Mouse (Mus musculus) liver, embryonic 14.5 days (tissue): ENCODE results near the gene Adh6a. TPM values are rescaled to one million over a fixed set of nuclear protein-coding genes. Genes with fewer than 3 reads are reported as not detected.

Experiments used
- ATAC-seq: fragments of 200-750 bp; cut with Nextera tagmentation; 2 replicates; pipeline ENCODE4 v1.8.0; 2017; ENCODE audit warnings: moderate number of reproducible peaks, mild to moderate bottlenecking, moderate library complexity; ENCODE audit not compliant: insufficient read depth
- DNase-seq, 3 experiments: peaks; one replicate each; pipeline ENCODE4 v3.0.0-alpha.2; 2012 to 2013; ENCODE audit warnings: low read depth in 3 of 3, low spot score in 3 of 3
- H3K27ac ChIP-seq: fragments of 300-500 bp; sonication (generic); 2 replicates; pipeline ENCODE4 v1.5.1; 2014; ENCODE audit warnings: moderate library complexity, mild to moderate bottlenecking, control low read depth, inconsistent platforms
- H3K27me3 ChIP-seq: fragments of 300-500 bp; sonication (generic); 2 replicates; pipeline ENCODE4 v1.6.1; 2014; ENCODE audit warnings: mild to moderate bottlenecking, low read length, moderate library complexity; ENCODE audit not compliant: control insufficient read depth, insufficient read depth
- H3K36me3 ChIP-seq: fragments of 300-500 bp; sonication (generic); replicated peaks from 2 replicates; pipeline ENCODE4 v1.6.1; 2014; ENCODE audit warnings: low read depth; ENCODE audit not compliant: control insufficient read depth, insufficient read depth
- H3K4me1 ChIP-seq, 2 experiments: fragments of 200-500 bp in 1 of 2; fragments of 300-500 bp in 1 of 2; sonication (generic) in 1 of 2; replicated peaks; 2 replicates each; pipeline ENCODE4 v1.6.1; 2012 to 2014; ENCODE audit warnings: antibody characterized with exemption in 1 of 2, inconsistent platforms in 1 of 2, low read length in 1 of 2; ENCODE audit not compliant: control insufficient read depth in 2 of 2, insufficient read depth in 2 of 2
- H3K4me2 ChIP-seq: fragments of 300-500 bp; sonication (generic); 2 replicates; pipeline ENCODE4 v1.6.1; 2014; ENCODE audit warnings: low read depth, mild to moderate bottlenecking, control low read depth, moderate library complexity
- H3K4me3 ChIP-seq, 2 experiments: fragments of 200-500 bp in 1 of 2; fragments of 300-500 bp in 1 of 2; sonication (generic) in 1 of 2; 2 replicates each; pipeline ENCODE4 v1.5.1; 2012 to 2014; ENCODE audit warnings: low read depth in 2 of 2, low read length in 2 of 2, mild to moderate bottlenecking in 2 of 2, control low read depth in 1 of 2, inconsistent platforms in 1 of 2, moderate library complexity in 1 of 2; ENCODE audit not compliant: insufficient read depth in 1 of 2
- H3K9ac ChIP-seq: fragments of 300-500 bp; sonication (generic); replicated peaks from 2 replicates; pipeline ENCODE4 v1.6.1; 2014; ENCODE audit warnings: mild to moderate bottlenecking, control low read depth, moderate library complexity
- H3K9me3 ChIP-seq: fragments of 300-500 bp; sonication (generic); 2 replicates; pipeline ENCODE4 v1.6.1; 2016; ENCODE audit warnings: low read length, mixed read lengths; ENCODE audit not compliant: control insufficient read depth
- CTCF ChIP-seq: IDR thresholded peaks from 2 replicates; pipeline ENCODE4 v1.5.1; 2016; ENCODE audit warnings: antibody characterized with exemption, low read depth, control low read depth
- EP300 ChIP-seq: IDR thresholded peaks from 2 replicates; pipeline ENCODE4 v1.6.1; 2016; ENCODE audit warnings: antibody characterized with exemption, low read depth
- WGBS: fragments of 180-500 bp; shearing (Covaris S2); extraction: QIAGEN DNeasy Blood & Tissue Kit; methylation state at CpG from one replicate; pipeline ENCODE4 v1.1.7; 2014; ENCODE audit not compliant: insufficient replicate concordance; 5-methylcytosine and 5-hydroxymethylcytosine counted together
- polyA plus RNA-seq, 2 experiments: library from polyadenylated mRNA; depleted of rRNA in 1 of 2; stranded (reverse) in 1 of 2; unstranded in 1 of 2; fragments of >200 nt; fragmentation: Nextera tagmentation in 1 of 2; extraction: Ambion mirVana in 1 of 2; gene quantifications; 2 replicates each; pipeline versions ENCODE4 v1.2.1 to v1.2.3; 2012 to 2014

Adh6a gene
- polyA plus RNA-seq (2012; rRNA removed), result not detected in 2 replicates
- polyA plus RNA-seq (2014; fragmentation: Nextera tagmentation; extraction: Ambion mirVana), result not detected in 2 replicates

GRCm38 (mm10) chr3:138312965-138313364 is at the start of gene Adh6a:
TSS of gene Adh6a (plus strand) at chr3:138313286.
- Histone ChIP-seq H3K4me1 (no peaks in the 10 kb centered on the region), H3K27me3 (no peaks in the 10 kb centered on the region), H3K36me3 (no peaks in the 10 kb centered on the region), H3K9me3 (no peaks in the 10 kb centered on the region), H3K9ac (no peak within 1 kb of the TSS), H3K4me2 (no peak within 1 kb of the TSS), H3K27ac (no peak within 1 kb of the TSS), H3K4me3 (no peak within 1 kb of the TSS)
- TF ChIP-seq EP300, result no peak
- TF ChIP-seq CTCF, result no peak
- WGBS, result 53% methylated on average over 5 of the region's 5 CpGs
- ATAC-seq (no peak), DNase-seq (no peak)

DNA sequence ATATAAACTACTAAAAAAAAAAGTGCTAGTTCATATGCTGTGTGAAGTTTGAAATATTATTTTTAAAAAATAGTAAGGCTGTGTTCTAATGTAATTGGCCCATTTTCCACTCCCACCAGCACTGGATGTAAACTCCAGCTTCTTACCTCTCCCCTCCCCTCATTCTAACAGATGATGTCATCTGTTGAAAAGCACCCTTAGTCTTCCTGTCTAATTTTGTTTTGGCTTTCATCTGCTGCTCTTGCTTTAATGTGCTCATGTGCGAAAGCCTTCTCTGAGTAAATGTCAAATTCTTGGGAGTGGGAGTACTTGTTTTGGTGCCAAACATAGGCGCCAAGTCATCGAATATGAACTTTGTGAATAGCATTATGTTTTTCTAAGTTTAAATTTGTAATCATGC is 48.4 kb upstream of the Adh6a start:
- WGBS, result 63% methylated on average over 3 of the region's 3 CpGs
- Histone ChIP-seq H3K27me3 (no peaks in the 10 kb centered on the region), H3K4me1 (peaks cover 0 to 5% of the 10 kb centered on the region in 2 experiments; a peak in 2 of 4 replicates), H3K4me3 (no peak overlapping the region), H3K4me2 (no peak overlapping the region), H3K27ac (no peak overlapping the region), H3K36me3 (no peaks in the 10 kb centered on the region), H3K9ac (no peak overlapping the region), H3K9me3 (no peaks in the 10 kb centered on the region)
- no peak for TF ChIP-seq EP300
- TF ChIP-seq CTCF, result no peak
- no peak for DNase-seq
- ATAC-seq, result no peak

DNA sequence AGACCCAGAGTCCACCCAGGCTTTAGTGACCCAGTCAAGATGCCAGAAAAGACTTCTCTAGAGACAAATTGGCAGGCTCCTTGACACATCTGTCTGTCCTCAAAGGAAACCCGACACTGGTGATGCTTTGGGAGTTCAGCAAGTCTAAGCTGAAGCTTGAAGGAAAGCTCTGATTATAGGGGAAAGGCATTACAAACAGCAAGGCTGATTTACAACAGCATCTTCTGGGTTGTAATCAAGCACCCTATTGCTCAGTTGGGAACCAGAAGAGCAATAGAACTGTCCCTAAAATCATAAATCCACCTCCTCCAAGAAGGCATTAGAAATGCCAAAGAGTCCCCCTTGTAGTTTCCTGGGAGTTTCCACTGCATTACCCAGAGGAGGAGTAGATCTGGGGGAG is 42.6 kb upstream of the Adh6a start:
- no peak for DNase-seq
- Histone ChIP-seq H3K4me2 (no peak overlapping the region), H3K4me1 (peaks cover 0 to 2% of the 10 kb centered on the region in 2 experiments; a peak in 1 of 4 replicates), H3K36me3 (no peaks in the 10 kb centered on the region), H3K27ac (no peak overlapping the region), H3K9me3 (no peaks in the 10 kb centered on the region), H3K9ac (no peak overlapping the region), H3K4me3 (no peak overlapping the region), H3K27me3 (no peaks in the 10 kb centered on the region)
- no peak for TF ChIP-seq CTCF
- TF ChIP-seq EP300, result no peak
- 16% methylated on average over 1 of the region's 1 CpGs for WGBS
- no peak for ATAC-seq

DNA sequence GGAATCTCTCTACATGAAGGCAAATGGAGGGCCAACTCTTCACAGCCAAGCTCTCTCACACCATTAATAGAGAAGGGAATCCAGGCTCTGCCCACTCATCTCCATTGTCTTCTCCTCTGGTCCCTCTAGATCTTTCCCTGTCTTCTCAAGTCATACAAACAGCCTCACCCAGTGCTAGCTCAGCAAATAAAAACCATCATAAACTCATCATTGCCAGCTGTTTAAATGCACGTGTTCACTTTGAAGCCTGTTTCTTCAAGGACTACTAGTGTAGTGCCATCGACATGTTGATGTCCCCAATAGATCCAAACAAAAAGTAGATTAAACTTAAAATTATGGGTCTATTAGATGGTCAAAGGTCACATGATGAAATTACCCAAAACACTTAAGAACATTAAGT is 41.8 kb upstream of the Adh6a start:
- ATAC-seq (no peak), DNase-seq (no peak)
- Histone ChIP-seq H3K27me3 (no peaks in the 10 kb centered on the region), H3K36me3 (no peaks in the 10 kb centered on the region), H3K4me2 (no peak overlapping the region), H3K27ac (no peak overlapping the region), H3K4me3 (no peak overlapping the region), H3K9me3 (no peaks in the 10 kb centered on the region), H3K9ac (no peak overlapping the region), H3K4me1 (0 out of 4 replicates have a peak, but pooled peaks cover 0 to 2% of the 10 kb centered on the region in 2 experiments)
- TF ChIP-seq EP300, result no peak
- TF ChIP-seq CTCF, result no peak
- 57% methylated on average over 2 of the region's 2 CpGs for WGBS

DNA sequence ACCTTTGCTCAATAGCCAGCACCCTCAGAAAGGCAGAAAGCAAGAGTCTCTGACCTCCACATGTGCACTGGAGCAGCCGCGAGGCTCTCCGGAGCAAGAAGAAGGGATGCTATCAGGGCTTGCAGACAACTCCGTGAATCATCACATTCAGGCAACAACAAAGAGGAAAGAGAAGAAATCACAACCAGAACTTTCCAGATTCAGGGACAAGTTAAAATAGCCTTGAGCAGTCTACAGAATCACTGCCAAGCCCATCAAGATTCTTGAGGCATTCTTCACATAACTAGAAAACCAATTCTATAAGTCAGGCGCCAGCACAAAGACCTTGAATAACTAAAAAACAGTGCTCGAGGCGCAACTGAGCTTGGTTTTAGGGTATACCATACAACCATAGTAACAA is 40.0 kb upstream of the Adh6a start:
- Histone ChIP-seq H3K9me3 (no peaks in the 10 kb centered on the region), H3K36me3 (no peaks in the 10 kb centered on the region), H3K27me3 (no peaks in the 10 kb centered on the region), H3K4me3 (no peak overlapping the region), H3K4me2 (no peak overlapping the region), H3K4me1 (0 out of 4 replicates have a peak, but pooled peaks cover 0 to 2% of the 10 kb centered on the region in 2 experiments), H3K27ac (no peak overlapping the region), H3K9ac (no peak overlapping the region)
- TF ChIP-seq CTCF (no peak), EP300 (no peak)
- WGBS, result 67% methylated on average over 7 of the region's 7 CpGs
- ATAC-seq (no peak), DNase-seq (no peak)

DNA sequence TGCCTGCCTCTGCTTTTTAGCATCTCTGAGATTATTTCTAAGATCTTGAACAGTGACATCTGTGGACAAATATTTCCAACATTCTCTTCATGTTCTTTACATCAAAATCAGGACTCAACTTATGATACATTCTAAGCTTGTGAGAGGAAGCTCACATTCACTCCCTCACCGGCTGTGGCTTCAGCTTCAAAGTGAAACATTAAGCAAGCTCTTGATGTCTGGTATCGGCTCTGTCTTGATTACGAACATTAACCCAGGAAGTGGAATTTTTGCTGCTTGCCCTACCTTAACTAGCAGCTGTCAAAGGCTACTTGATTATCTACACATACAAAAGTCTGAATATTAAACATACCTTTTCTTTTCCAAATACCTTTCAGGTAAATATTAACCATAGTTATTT is 38.0 kb upstream of the Adh6a start:
- no peak for TF ChIP-seq CTCF
- no peak for TF ChIP-seq EP300
- Histone ChIP-seq H3K4me3 (no peak overlapping the region), H3K9ac (no peak overlapping the region), H3K4me2 (no peak overlapping the region), H3K27ac (no peak overlapping the region), H3K27me3 (no peaks in the 10 kb centered on the region), H3K36me3 (no peaks in the 10 kb centered on the region), H3K9me3 (no peaks in the 10 kb centered on the region), H3K4me1 (0 out of 4 replicates have a peak, but pooled peaks cover 0 to 2% of the 10 kb centered on the region in 2 experiments)
- ATAC-seq (no peak), DNase-seq (no peak)
- 66% methylated on average over 3 of the region's 3 CpGs for WGBS
